Mouse (Mus musculus) intestine, postnatal 0 days (tissue): ENCODE measurements at regions not wholly inside any gene's neighbourhood (a gene's known extent, or its start where the extent isn't known, plus 50 kb on each side); places are given as distances from the start of the nearest gene placed in this dataset.
"Not testable (repeated sequence)": the region's sequence is repeated elsewhere in the genome, so short reads cannot be mapped to it uniquely, and the experiment has no call there.

ENCODE experiments used
- ATAC-seq: fragments of 200-750 bp; cut with Nextera tagmentation; 2 replicates; pipeline ENCODE4 v1.8.0; 2017; ENCODE audit warnings: mild to moderate bottlenecking, moderate TSS enrichment, moderate library complexity
- H3K27ac ChIP-seq: fragments of 300-500 bp; sonication (generic); 2 replicates; pipeline ENCODE4 v1.5.1; 2014; ENCODE audit warnings: mild to moderate bottlenecking, low read depth, low read length, moderate library complexity
- H3K27me3 ChIP-seq: fragments of 300-500 bp; sonication (generic); replicated peaks from 2 replicates; pipeline ENCODE4 v1.6.1; 2014; ENCODE audit warnings: low read length, mixed read lengths; ENCODE audit not compliant: control insufficient read depth, insufficient read depth
- H3K36me3 ChIP-seq: fragments of 300-500 bp; sonication (generic); 2 replicates; pipeline ENCODE4 v1.6.1; 2014; ENCODE audit warnings: mild to moderate bottlenecking, moderate library complexity; ENCODE audit not compliant: control insufficient read depth, insufficient read depth
- H3K4me1 ChIP-seq: fragments of 300-500 bp; sonication (generic); replicated peaks from 2 replicates; pipeline ENCODE4 v1.6.1; 2014; ENCODE audit warnings: antibody characterized with exemption, low read length, mixed read lengths; ENCODE audit not compliant: control insufficient read depth, insufficient read depth
- H3K4me2 ChIP-seq: fragments of 300-500 bp; sonication (generic); replicated peaks from 2 replicates; pipeline ENCODE4 v1.6.1; 2014; ENCODE audit warnings: low read depth, mild to moderate bottlenecking, moderate library complexity
- H3K4me3 ChIP-seq: fragments of 300-500 bp; sonication (generic); 2 replicates; pipeline ENCODE4 v1.5.1; 2014; ENCODE audit warnings: low read depth, low read length
- H3K9ac ChIP-seq: fragments of 300-500 bp; sonication (generic); 2 replicates; pipeline ENCODE4 v1.6.1; 2014; ENCODE audit warnings: mild to moderate bottlenecking, low read depth, low read length
- H3K9me3 ChIP-seq: fragments of 300-500 bp; sonication (generic); 2 replicates; pipeline ENCODE4 v1.6.1; 2016; ENCODE audit warnings: mixed run types; ENCODE audit not compliant: control insufficient read depth
- CTCF ChIP-seq: sonication (generic); IDR thresholded peaks from 2 replicates; pipeline ENCODE4 v1.5.1; 2016; ENCODE audit warnings: low read depth, mild to moderate bottlenecking, control low read depth, antibody characterized with exemption, moderate library complexity
- WGBS: fragments of 180-500 bp; shearing (Covaris S2); extraction: QIAGEN DNeasy Blood & Tissue Kit; methylation state at CpG from one replicate; pipeline ENCODE4 v1.1.7; 2014; 5-methylcytosine and 5-hydroxymethylcytosine counted together

GRCm38 (mm10) chr12:71535251-71535650 lies 225.6 kb downstream of the Dact1 start:
- no peak overlapping the region for H3K9ac ChIP-seq
- no peak overlapping the region for H3K4me3 ChIP-seq
- H3K4me1 ChIP-seq: no peaks in the 10 kb centered on the region
- H3K36me3 ChIP-seq: no peaks in the 10 kb centered on the region
- H3K27ac ChIP-seq: no peak overlapping the region
- H3K27me3 ChIP-seq: no peaks in the 10 kb centered on the region
- no peaks in the 10 kb centered on the region for H3K9me3 ChIP-seq
- ATAC-seq: no peak
- 96% methylated on average over 6 of the region's 6 CpGs for WGBS
- no peak for TF ChIP-seq CTCF
- H3K4me2 ChIP-seq: no peak overlapping the region

- H3K27me3 ChIP-seq, H3K9me3 ChIP-seq, H3K36me3 ChIP-seq, ATAC-seq, H3K27ac ChIP-seq, H3K9ac ChIP-seq, H3K4me2 ChIP-seq, H3K4me3 ChIP-seq, H3K4me1 ChIP-seq: not testable (repeated sequence)
- WGBS: 74% methylated on average over 3 of the region's 3 CpGs
Measured at GRCm38 (mm10) chr12:71535831-71536230, 226.1 kb downstream of the Dact1 start.

GRCm38 (mm10) chr12:71538691-71539090 lies 229.0 kb downstream of the Dact1 start:
- no peaks in the 10 kb centered on the region for H3K27me3 ChIP-seq
- H3K27ac ChIP-seq: no peak overlapping the region
- H3K9ac ChIP-seq: no peak overlapping the region
- 33% methylated on average over 7 of the region's 7 CpGs for WGBS
- peak; percentile 66 for ATAC-seq
- no peaks in the 10 kb centered on the region for H3K4me1 ChIP-seq
- H3K4me2 ChIP-seq: no peak overlapping the region
- no peak overlapping the region for H3K4me3 ChIP-seq
- no peaks in the 10 kb centered on the region for H3K9me3 ChIP-seq
- no peak for TF ChIP-seq CTCF
- no peaks in the 10 kb centered on the region for H3K36me3 ChIP-seq

- Histone ChIP-seq H3K9ac (no peak overlapping the region), H3K27me3 (no peaks in the 10 kb centered on the region), H3K4me2 (no peak overlapping the region), H3K36me3 (no peaks in the 10 kb centered on the region), H3K27ac (no peak overlapping the region), H3K4me1 (no peaks in the 10 kb centered on the region), H3K4me3 (no peak overlapping the region), H3K9me3 (no peaks in the 10 kb centered on the region)
- ATAC-seq: no peak
- WGBS: 93% methylated on average over 11 of the region's 11 CpGs
- no peak for TF ChIP-seq CTCF
Measured at GRCm38 (mm10) chr12:71540279-71540678, 230.6 kb downstream of the Dact1 start.

- WGBS: 71% methylated on average over 2 of the region's 2 CpGs
- H3K4me1 ChIP-seq: no peaks in the 10 kb centered on the region
- H3K9me3 ChIP-seq: no peaks in the 10 kb centered on the region
- H3K27ac ChIP-seq: no peak overlapping the region
- no peaks in the 10 kb centered on the region for H3K36me3 ChIP-seq
- no peak overlapping the region for H3K4me2 ChIP-seq
- no peak overlapping the region for H3K4me3 ChIP-seq
- TF ChIP-seq CTCF: no peak
- no peaks in the 10 kb centered on the region for H3K27me3 ChIP-seq
- ATAC-seq: no peak
- H3K9ac ChIP-seq: no peak overlapping the region
Measured at GRCm38 (mm10) chr12:71541961-71542360, 232.3 kb downstream of the Dact1 start.

GRCm38 (mm10) chr12:71543571-71544119 lies 234.0 kb downstream of the Dact1 start:
- no peaks in the 10 kb centered on the region for H3K36me3 ChIP-seq

More at GRCm38 (mm10) chr12:71543571-71544119, 234.0 kb downstream of the Dact1 start:
- no peak overlapping the region for H3K9ac ChIP-seq
- H3K4me1 ChIP-seq: no peaks in the 10 kb centered on the region
- WGBS: 74% methylated on average over 7 of the region's 7 CpGs
- no peak overlapping the region for H3K4me3 ChIP-seq
- H3K9me3 ChIP-seq: no peaks in the 10 kb centered on the region
- no peaks in the 10 kb centered on the region for H3K27me3 ChIP-seq
- no peak for ATAC-seq
- H3K27ac ChIP-seq: no peak overlapping the region
- no peak overlapping the region for H3K4me2 ChIP-seq
- no peak for TF ChIP-seq CTCF
